Mouse (Mus musculus) embryonic fibroblast, embryonic 13.5 days (primary cell): ENCODE measurements around the gene Eng.

Experiments used
- CTCF ChIP-seq: IDR thresholded peaks from 2 replicates; pipeline ENCODE4 v1.5.1; 2011; ENCODE audit warnings: mild to moderate bottlenecking, control low read depth, low read length, moderate library complexity, borderline replicate concordance; ENCODE audit not compliant: insufficient read depth
- POLR2A ChIP-seq: IDR thresholded peaks from 2 replicates; pipeline ENCODE4 v1.6.1; 2011; ENCODE audit warnings: low read depth, mild to moderate bottlenecking, control low read depth, low read length, moderate library complexity

GRCm38 (mm10) chr2:32677683-32678082 is 31.3 kb downstream of the Eng start:
- TF ChIP-seq CTCF = no peak
- TF ChIP-seq POLR2A = no peak
